Mouse (Mus musculus) bone marrow macrophage, adult 2 months (primary cell): ENCODE measurements around the gene Edrf1.

Source experiments
- CTCF ChIP-seq: IDR thresholded peaks from 2 replicates; pipeline ENCODE4 v1.5.1; 2012; ENCODE audit warnings: low read depth, mild to moderate bottlenecking, low read length, moderate library complexity
- POLR2A ChIP-seq: IDR thresholded peaks from 2 replicates; pipeline ENCODE4 v1.6.1; 2012; ENCODE audit warnings: mild to moderate bottlenecking, low read depth, low read length, borderline replicate concordance

GRCm38 (mm10) chr7:133718580-133718979, 81.2 kb downstream of the Edrf1 start:
- TF ChIP-seq CTCF (no peak), POLR2A (no peak)
